Mouse (Mus musculus): Measurements from ENCODE around the gene Pask. TPM values are rescaled to one million over a fixed set of nuclear protein-coding genes. Genes with fewer than 3 reads are reported as not detected.

Gene Pask
- polyA plus RNA-seq, 1 experiment, result 0.22 TPM

- H3K36me3 ChIP-seq (ENCODE audit: control insufficient read depth), result no peaks in the 10 kb centered on the region
- no peak overlapping the region for H3K4me3 ChIP-seq (replicated peaks)
- no peaks in the 10 kb centered on the region for H3K9me3 ChIP-seq (ENCODE audit: control insufficient read depth, low read length)
- H3K27me3 ChIP-seq (ENCODE audit: control insufficient read depth), result no peaks in the 10 kb centered on the region
- H3K4me1 ChIP-seq (ENCODE audit: control insufficient read depth), result no peaks in the 10 kb centered on the region
- TF ChIP-seq GATA1 (IDR thresholded peaks at IDR 0.05; ENCODE audit: low read length), result no peak
- TF ChIP-seq TAL1 (IDR thresholded peaks at IDR 0.05; ENCODE audit: low read length), result no peak
Measured at GRCm38 (mm10) chr1:93268246-93268645, 75.0 kb downstream of the Pask start.

GRCm38 (mm10) chr1:93267207-93267606 is 76.1 kb downstream of the Pask start:
- TF ChIP-seq GATA1 (IDR thresholded peaks at IDR 0.05; ENCODE audit: low read length) (no peak), TAL1 (IDR thresholded peaks at IDR 0.05; ENCODE audit: low read length) (no peak)
- H3K4me3 ChIP-seq (replicated peaks), result no peak overlapping the region

More at GRCm38 (mm10) chr1:93267207-93267606, 76.1 kb downstream of the Pask start:
- Histone ChIP-seq H3K36me3 (ENCODE audit: control insufficient read depth) (no peaks in the 10 kb centered on the region), H3K4me1 (ENCODE audit: control insufficient read depth) (no peaks in the 10 kb centered on the region), H3K9me3 (ENCODE audit: control insufficient read depth, low read length) (no peaks in the 10 kb centered on the region), H3K27me3 (ENCODE audit: control insufficient read depth) (no peaks in the 10 kb centered on the region)

Other genes starting within 250 kb of the Pask start
- gene Kif1a, start 241.5 kb downstream of the Pask start, polyA plus RNA-seq (2012), result 0.01 and 0.16 TPM in 2 replicates
- 0.04 and 0.08 TPM in 2 replicates for gene Agxt, start 208.2 kb downstream of the Pask start, polyA plus RNA-seq (2012)
- not detected in 2 replicates for gene 2310007B03Rik, start 182.5 kb downstream of the Pask start, polyA plus RNA-seq (2012)
- 0.01 TPM in 1 of 2 replicates, not detected in the other for gene Crocc2, start 174.8 kb downstream of the Pask start, polyA plus RNA-seq (2012)
- not detected in 2 replicates for gene Sned1, start 107.6 kb downstream of the Pask start, polyA plus RNA-seq (2012)
- 0.16 and 0.19 TPM in 2 replicates for gene Mterf4, start 37.6 kb downstream of the Pask start, polyA plus RNA-seq (2012)
- gene Ppp1r7, start 628 bp downstream of the Pask start, polyA plus RNA-seq (2012), result 1.4 and 1.7 TPM in 2 replicates
- gene Ano7, start 30.4 kb upstream of the Pask start, polyA plus RNA-seq (2012), result not detected in 2 replicates
- 2.8 and 2.9 TPM in 2 replicates for gene Hdlbp, start 135.3 kb upstream of the Pask start, polyA plus RNA-seq (2012)
- 0.02 TPM in 1 of 2 replicates, not detected in the other for gene Farp2, start 168.6 kb upstream of the Pask start, polyA plus RNA-seq (2012)

All from erythroblast, embryonic 14.5 days (primary cell).